Mouse (Mus musculus) kidney, adult 2 months (tissue): ENCODE data around the gene Gm10220. TPM values are rescaled to one million over a fixed set of nuclear protein-coding genes. Genes with fewer than 3 reads are reported as not detected.
"Not testable (repeated sequence)": the region's sequence is repeated elsewhere in the genome, so short reads cannot be mapped to it uniquely, and the experiment has no call there.

Source experiments
- DNase-seq: peaks from one replicate; pipeline ENCODE4 v3.0.0; 2021
- H3K27ac ChIP-seq: fragments of 200-500 bp; 2 replicates; pipeline ENCODE4 v1.5.1; 2012; ENCODE audit warnings: low read depth, low read length, control low read depth, inconsistent platforms; ENCODE audit not compliant: insufficient read depth
- H3K27me3 ChIP-seq: fragments of 200-500 bp; replicated peaks from 2 replicates; pipeline ENCODE4 v1.6.1; 2012; ENCODE audit warnings: mild to moderate bottlenecking, moderate library complexity, low read length, inconsistent platforms; ENCODE audit not compliant: control insufficient read depth, insufficient read depth
- H3K36me3 ChIP-seq: fragments of 200-500 bp; 2 replicates; pipeline ENCODE4 v1.6.1; 2012; ENCODE audit warnings: mild to moderate bottlenecking, moderate library complexity, low read length, inconsistent platforms; ENCODE audit not compliant: control insufficient read depth, insufficient read depth
- H3K4me1 ChIP-seq: fragments of 200-500 bp; 2 replicates; pipeline ENCODE4 v1.6.1; 2011; ENCODE audit warnings: low read length; ENCODE audit not compliant: control insufficient read depth, insufficient read depth
- H3K4me3 ChIP-seq: fragments of 200-500 bp; 2 replicates; pipeline ENCODE4 v1.5.1; 2011; ENCODE audit warnings: mild to moderate bottlenecking, low read depth, low read length, control low read depth; ENCODE audit not compliant: insufficient read depth
- CTCF ChIP-seq: fragments of 200-500 bp; conservative IDR thresholded peaks from 2 replicates; pipeline ENCODE4 v1.5.1; 2011; ENCODE audit warnings: low read depth, mild to moderate bottlenecking, control low read depth, low read length, moderate library complexity, mixed read lengths; ENCODE audit not compliant: insufficient read depth, insufficient read length
- POLR2A ChIP-seq: fragments of 200-500 bp; IDR thresholded peaks from one replicate; pipeline ENCODE4 v1.6.1; 2011; ENCODE audit warnings: low read depth, low read length, control low read depth
- WGBS: fragments of 180-500 bp; shearing (Covaris S2); methylation state at CpG from one replicate; pipeline ENCODE4 v1.1.7; 2018; 5-methylcytosine and 5-hydroxymethylcytosine counted together
- polyA plus RNA-seq: library from polyadenylated mRNA; depleted of rRNA; stranded (reverse); fragments of >200 nt; gene quantifications from 2 replicates; pipeline ENCODE4 v1.2.3, GENCODE M21; 2012; rRNA removed

Gm10220 gene
- not detected in 2 replicates for polyA plus RNA-seq

DNA sequence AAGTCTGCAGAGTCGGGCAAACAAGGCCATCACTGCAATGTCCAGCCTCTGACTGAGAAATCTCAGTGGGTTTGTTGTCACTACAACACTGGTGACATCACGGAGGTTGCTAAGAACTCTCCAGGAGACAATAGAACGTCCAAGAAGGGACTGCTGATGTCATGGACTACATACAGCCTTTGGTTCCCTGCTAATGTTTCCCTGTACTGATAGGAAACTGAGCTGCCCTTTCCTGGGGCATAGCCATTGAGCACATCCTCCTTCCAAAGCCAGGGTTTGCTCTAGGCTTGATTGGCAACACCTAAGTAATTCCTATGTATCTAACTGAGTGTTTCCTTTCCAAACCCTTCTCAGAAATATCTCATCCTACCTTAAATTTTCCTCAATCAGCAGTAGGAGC, at the start of gene Gm10220:
Gene Gm10220, minus strand, starts transcription at position 101 of the 400 bp plus-strand sequence.
- not testable (repeated sequence) for H3K4me3 ChIP-seq, H3K27me3 ChIP-seq, H3K36me3 ChIP-seq, H3K4me1 ChIP-seq, DNase-seq, H3K27ac ChIP-seq
- WGBS = no CpG with 5 or more reads among the region's 3 CpGs

GRCm38 (mm10) chr5:26169855-26170254, 48.6 kb upstream of the Gm10220 start:
- Histone ChIP-seq H3K27me3 (no peaks in the 10 kb centered on the region), H3K4me3 (no peak overlapping the region)
- WGBS = 68% methylated on average over 1 of the region's 1 CpGs

DNA sequence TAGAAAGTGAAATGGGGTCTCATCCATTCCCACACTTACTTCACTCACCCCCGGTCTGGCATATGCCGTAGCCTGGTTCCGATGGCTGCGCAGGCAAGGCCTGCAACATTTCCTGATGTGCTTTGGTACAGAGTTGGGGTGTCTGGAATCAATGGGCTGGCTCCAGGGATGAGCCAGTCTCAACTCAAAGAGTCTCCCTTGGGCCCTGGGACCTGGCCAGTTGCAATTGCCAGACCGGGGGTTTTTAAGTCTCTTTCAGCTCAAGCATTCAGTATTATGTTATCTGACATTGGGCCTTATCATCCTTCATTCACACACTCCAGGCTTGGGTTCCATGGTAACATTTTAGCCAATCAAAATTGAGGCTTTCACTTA, 44.6 kb upstream of the Gm10220 start:
- H3K27me3 ChIP-seq = no peaks in the 10 kb centered on the region
- TF ChIP-seq CTCF (no peak), POLR2A (no peak)
- H3K36me3 ChIP-seq = no peaks in the 10 kb centered on the region
- H3K27ac ChIP-seq = no peak overlapping the region
- DNase-seq = no peak
- 95% methylated on average over 5 of the region's 5 CpGs for WGBS
- no peak overlapping the region for H3K4me3 ChIP-seq
- no peaks in the 10 kb centered on the region for H3K4me1 ChIP-seq

More at GRCm38 (mm10) chr5:26169855-26170254, 48.6 kb upstream of the Gm10220 start:
- H3K27ac ChIP-seq = no peak overlapping the region
- no peak for DNase-seq
- TF ChIP-seq CTCF (no peak), POLR2A (no peak)
- no peaks in the 10 kb centered on the region for H3K36me3 ChIP-seq
- H3K4me1 ChIP-seq = no peaks in the 10 kb centered on the region

- no peak for DNase-seq
- Histone ChIP-seq H3K4me3 (no peak overlapping the region), H3K36me3 (no peaks in the 10 kb centered on the region), H3K4me1 (no peaks in the 10 kb centered on the region), H3K27me3 (no peaks in the 10 kb centered on the region), H3K27ac (no peak overlapping the region)
- TF ChIP-seq POLR2A = no peak
- 77% methylated on average over 8 of the region's 8 CpGs for whole genome bisulfite sequencing
Measured at GRCm38 (mm10) chr5:26165036-26165790, 44.0 kb upstream of the Gm10220 start.

- Histone ChIP-seq H3K4me3 (no peak overlapping the region), H3K36me3 (no peaks in the 10 kb centered on the region), H3K27me3 (no peaks in the 10 kb centered on the region), H3K4me1 (no peaks in the 10 kb centered on the region), H3K27ac (no peak overlapping the region)
- no peak for DNase-seq
- TF ChIP-seq POLR2A (no peak), CTCF (no peak)
- WGBS = 74% methylated on average over 10 of the region's 10 CpGs
Measured at GRCm38 (mm10) chr5:26157396-26158170, 36.4 kb upstream of the Gm10220 start.

DNA sequence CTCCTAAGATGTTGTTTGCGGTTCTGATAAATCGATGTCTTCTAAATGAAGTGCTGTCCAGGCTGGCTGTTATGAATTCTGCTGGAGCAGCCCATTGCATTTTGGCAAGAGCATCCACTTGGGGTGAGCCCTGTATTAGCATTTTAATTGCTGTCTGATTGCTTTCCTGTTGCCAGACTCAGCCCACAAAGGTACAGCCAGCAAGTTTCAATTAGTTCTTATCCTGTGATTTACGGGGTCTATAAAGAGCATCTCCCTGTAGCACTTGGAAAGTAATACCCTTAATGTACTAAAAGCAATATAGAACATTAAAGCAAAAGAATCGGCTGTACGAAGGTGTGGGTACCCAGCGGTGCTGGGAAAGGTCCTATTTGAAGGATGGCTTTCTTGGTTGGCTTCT, 21.7 kb upstream of the Gm10220 start:
- Histone ChIP-seq H3K4me1 (no peaks in the 10 kb centered on the region), H3K36me3 (no peaks in the 10 kb centered on the region), H3K27me3 (no peaks in the 10 kb centered on the region), H3K4me3 (no peak overlapping the region), H3K27ac (no peak overlapping the region)
- DNase-seq = no peak
- TF ChIP-seq POLR2A (no peak), CTCF (no peak)
- 47% methylated on average over 6 of the region's 6 CpGs for whole genome bisulfite sequencing

- H3K4me1 ChIP-seq, DNase-seq, H3K27ac ChIP-seq, H3K27me3 ChIP-seq, H3K4me3 ChIP-seq, H3K36me3 ChIP-seq: not testable (repeated sequence)
- no CpG with 5 or more reads among the region's 3 CpGs for WGBS
Measured at GRCm38 (mm10) chr5:26105262-26105661, 16.0 kb downstream of the Gm10220 start, which contains the start of gene 5031410I06Rik. TSS of gene 5031410I06Rik (minus strand) at chr5:26105362.

- H3K36me3 ChIP-seq, H3K27ac ChIP-seq, H3K27me3 ChIP-seq, H3K4me3 ChIP-seq, H3K4me1 ChIP-seq, DNase-seq: not testable (repeated sequence)
- WGBS = 67% methylated on average over 1 of the region's 1 CpGs
Measured at GRCm38 (mm10) chr5:26089191-26089590, 32.0 kb downstream of the Gm10220 start, which contains the start of gene Gm10471. TSS of gene Gm10471 (minus strand) at chr5:26089291.

DNA sequence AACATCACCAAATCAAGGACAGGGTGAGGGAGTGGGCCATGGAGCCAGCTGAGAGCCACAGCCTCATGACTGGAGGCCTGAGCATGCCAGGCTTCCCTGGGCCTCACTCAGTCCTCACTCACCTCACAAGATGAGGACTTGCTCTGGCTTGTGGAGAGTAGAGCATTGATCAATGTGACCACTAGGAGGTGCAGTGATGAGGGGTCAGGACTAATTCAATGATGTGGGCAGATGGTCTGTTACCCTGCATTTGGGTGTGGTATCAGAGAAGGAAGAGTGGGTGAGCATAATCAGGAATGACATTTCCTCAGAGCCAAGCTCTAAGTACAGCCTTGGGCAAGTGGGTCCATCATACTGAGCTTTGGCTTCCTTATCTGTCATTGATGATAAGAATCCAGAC, 42.2 kb downstream of the Gm10220 start:
- not testable (repeated sequence) for H3K4me3 ChIP-seq, H3K4me1 ChIP-seq, H3K27me3 ChIP-seq, H3K27ac ChIP-seq, DNase-seq, H3K36me3 ChIP-seq
